In genomic region chr12:16872926-16873464, GRCm38 (mm10) we compare ENCODE assay signal across 20 mouse cellular contexts. TPM values are rescaled to one million over a fixed set of nuclear protein-coding genes. Genes with fewer than 3 reads are reported as not detected.
DNase-seq lines count a peak whose midpoint lies in the region; ATAC-seq and TF ChIP-seq lines count a peak whose summit lies in the region.
"Had no signal": no experiment of that assay in that cellular context is flagged by ENCODE, and none has a peak within 500 bp of the region (broad histone marks: within the 10 kb centered on the region; RNA-seq: fewer than 3 reads in every experiment).

No protein-coding gene starts in this region.

- no peaks in the 10 kb centered on the region for H3K27me3 ChIP-seq in embryonic facial prominence, embryonic 15.5 days
- H3K27me3 ChIP-seq in embryonic facial prominence, embryonic 10.5 days (replicated peaks; ENCODE audit: low read depth, poor library complexity, severe bottlenecking): no peaks in the 10 kb centered on the region
- no peaks in the 10 kb centered on the region for H3K27me3 ChIP-seq in lung, embryonic 14.5 days (ENCODE audit: insufficient read depth, low read length)
- no peaks in the 10 kb centered on the region for H3K27me3 ChIP-seq in CH12.LX (replicated peaks)
- no peaks in the 10 kb centered on the region for H3K27me3 ChIP-seq in small intestine, adult 2 months (ENCODE audit: control insufficient read depth, insufficient read depth, low read length)
- H3K27me3 ChIP-seq in kidney, adult 2 months (replicated peaks; ENCODE audit: control insufficient read depth, insufficient read depth, low read length): no peaks in the 10 kb centered on the region
- H3K27me3 ChIP-seq: forebrain, embryonic 13.5 days; hindbrain, embryonic 13.5 days; limb, embryonic 12.5 days; Patski had no signal

- H3K4me1 ChIP-seq in embryonic facial prominence, embryonic 15.5 days: peaks cover 47% of the 10 kb centered on the region
- peaks cover 45% of the 10 kb centered on the region for H3K4me1 ChIP-seq in embryonic facial prominence, embryonic 10.5 days
- H3K4me1 ChIP-seq in lung, embryonic 14.5 days (ENCODE audit: insufficient read depth): peaks cover 65% of the 10 kb centered on the region
- H3K4me1 ChIP-seq in CH12.LX (ENCODE audit: control insufficient read depth in 1 of 2, insufficient read depth in 2 of 2): peaks cover 65 to 97% of the 10 kb centered on the region in 2 experiments
- peaks cover 58% of the 10 kb centered on the region for H3K4me1 ChIP-seq in small intestine, adult 2 months (ENCODE audit: control insufficient read depth, insufficient read depth, insufficient read length, low read length)
- H3K4me1 ChIP-seq in kidney, adult 2 months (ENCODE audit: control insufficient read depth, insufficient read depth, low read length): peaks cover 28% of the 10 kb centered on the region
- H3K4me1 ChIP-seq: forebrain, embryonic 13.5 days had no signal

- H3K79me2 ChIP-seq in CH12.LX (replicated peaks; ENCODE audit: control insufficient read depth, extremely low read depth, insufficient read depth, poor library complexity, severe bottlenecking): no peaks in the 10 kb centered on the region

- DNase-seq in embryonic facial prominence, embryonic 10.5 days (ENCODE audit: low spot score): no peak
- DNase-seq in lung, embryonic 14.5 days: peak; percentile 36
- DNase-seq in lung, postnatal 10 days: no peak
- DNase-seq in CH12.LX (ENCODE audit: extremely low read depth): no peak
- no peak for DNase-seq in gastrocnemius, postnatal 36 days
- DNase-seq in kidney, adult 2 months: no peak
- DNase-seq: adrenal gland, adult 8-10 months; embryo, embryonic 11 days; heart, postnatal 14 days; kidney, postnatal 36 days; right cerebral cortex, postnatal 4 days; thymus, postnatal 36 days had no signal

- H3K4me3 ChIP-seq in embryonic facial prominence, embryonic 15.5 days (replicated peaks): no peak overlapping the region
- no peak overlapping the region for H3K4me3 ChIP-seq in embryonic facial prominence, embryonic 10.5 days
- H3K4me3 ChIP-seq in lung, embryonic 14.5 days (ENCODE audit: low read depth, low read length): no peak overlapping the region
- no peak overlapping the region for H3K4me3 ChIP-seq in CH12.LX (replicated peaks in 1 of 3; ENCODE audit: low read depth in 2 of 3, low read length in 2 of 3, poor library complexity in 1 of 3)
- H3K4me3 ChIP-seq in small intestine, adult 2 months (ENCODE audit: low read depth, low read length): no peak overlapping the region
- no peak overlapping the region for H3K4me3 ChIP-seq in kidney, adult 2 months (ENCODE audit: insufficient read depth, low read depth, low read length)
- H3K4me3 ChIP-seq: forebrain, embryonic 13.5 days; hindbrain, embryonic 13.5 days; limb, embryonic 12.5 days; liver, embryonic 12.5 days had no signal

- TF ChIP-seq EP300 in CH12.LX (IDR thresholded peaks at IDR 0.05; ENCODE audit: low read length): no peak

- TF ChIP-seq CTCF in lung, embryonic 14.5 days (IDR thresholded peaks at IDR 0.05; ENCODE audit: low read depth): no peak
- TF ChIP-seq CTCF in CH12.LX (conservative IDR thresholded peaks at IDR 0.05 in 1 of 2, IDR thresholded peaks at IDR 0.05 in 1 of 2; ENCODE audit: low read depth in 2 of 2, low read length in 2 of 2): no peak
- TF ChIP-seq CTCF in small intestine, adult 2 months (IDR thresholded peaks at IDR 0.05; ENCODE audit: extremely low read depth, insufficient read length, insufficient replicate concordance, low read depth, low read length): no peak
- TF ChIP-seq CTCF in kidney, adult 2 months (conservative IDR thresholded peaks at IDR 0.05; ENCODE audit: insufficient read depth, insufficient read length, low read depth, low read length): no peak

- in situ Hi-C loops in CH12.LX (cut with MboI; ENCODE audit: low pct_ligation_motif_present, low pct_unique_long_range_greater_than_20kb, low sequenced_read_pairs): no loop called here

- H3K9ac ChIP-seq in embryonic facial prominence, embryonic 15.5 days: no peak overlapping the region
- H3K9ac ChIP-seq in lung, embryonic 14.5 days: no peak overlapping the region
- H3K9ac ChIP-seq in CH12.LX (ENCODE audit: insufficient read depth, low read depth): no peak overlapping the region
- H3K9ac ChIP-seq: forebrain, embryonic 13.5 days; hindbrain, embryonic 13.5 days; limb, embryonic 12.5 days; liver, embryonic 12.5 days had no signal

- TF ChIP-seq RAD21 in CH12.LX (IDR thresholded peaks at IDR 0.05; ENCODE audit: low read depth, low read length): no peak

- peak overlapping the region; percentile 39; the same call in 1 of the 2 replicates for H3K27ac ChIP-seq in embryonic facial prominence, embryonic 15.5 days (replicated peaks)
- H3K27ac ChIP-seq in embryonic facial prominence, embryonic 10.5 days (replicated peaks): no peak overlapping the region
- H3K27ac ChIP-seq in lung, embryonic 14.5 days (ENCODE audit: low read depth): no peak overlapping the region
- peak overlapping the region; percentile 20 for H3K27ac ChIP-seq in CH12.LX (ENCODE audit: insufficient read depth, low read depth)
- H3K27ac ChIP-seq in small intestine, adult 2 months (ENCODE audit: insufficient read depth, low read depth, low read length): peak overlapping the region; percentile 94
- H3K27ac ChIP-seq in kidney, adult 2 months (ENCODE audit: insufficient read depth, low read depth, low read length): no peak overlapping the region
- H3K27ac ChIP-seq: forebrain, embryonic 13.5 days; hindbrain, embryonic 13.5 days; limb, embryonic 12.5 days; liver, embryonic 12.5 days had no signal

- H3K9me3 ChIP-seq in embryonic facial prominence, embryonic 15.5 days (replicated peaks): no peaks in the 10 kb centered on the region
- no peaks in the 10 kb centered on the region for H3K9me3 ChIP-seq in embryonic facial prominence, embryonic 10.5 days
- no peaks in the 10 kb centered on the region for H3K9me3 ChIP-seq in lung, embryonic 14.5 days (ENCODE audit: low read depth, low read length)
- H3K9me3 ChIP-seq in CH12.LX (replicated peaks; ENCODE audit: low read length): no peaks in the 10 kb centered on the region
- H3K9me3 ChIP-seq: forebrain, embryonic 13.5 days; hindbrain, embryonic 13.5 days; liver, embryonic 12.5 days had no signal

- 54% methylated on average over 7 of the region's 7 CpGs for WGBS in embryonic facial prominence, embryonic 15.5 days
- 80% methylated on average over 7 of the region's 7 CpGs for WGBS in embryonic facial prominence, embryonic 10.5 days
- 51% methylated on average over 7 of the region's 7 CpGs for WGBS in lung, embryonic 14.5 days
- WGBS in small intestine, adult 2 months: 64% methylated on average over 7 of the region's 7 CpGs
- WGBS in kidney, adult 2 months: 60% methylated on average over 7 of the region's 7 CpGs

- no peak for ATAC-seq in embryonic facial prominence, embryonic 15.5 days (ENCODE audit: insufficient number of reproducible peaks, low FRiP score, low TSS enrichment, low read depth)
- no peak for ATAC-seq in lung, embryonic 14.5 days (ENCODE audit: insufficient read depth)
- ATAC-seq: forebrain, embryonic 13.5 days; liver, embryonic 12.5 days; Patski had no signal

- no peak for TF ChIP-seq POLR2A in CH12.LX (IDR thresholded peaks at IDR 0.05; ENCODE audit: low read depth, low read length)
- TF ChIP-seq POLR2A in small intestine, adult 2 months (IDR thresholded peaks at IDR 0.05; ENCODE audit: low read depth, low read length): no peak
- TF ChIP-seq POLR2A in kidney, adult 2 months (IDR thresholded peaks at IDR 0.05; ENCODE audit: low read depth, low read length): no peak

- intact Hi-C loops in gastrocnemius, postnatal 36 days (cut with DNase I): no loop called here

- H3K36me3 ChIP-seq in embryonic facial prominence, embryonic 15.5 days: no peaks in the 10 kb centered on the region
- H3K36me3 ChIP-seq in embryonic facial prominence, embryonic 10.5 days (replicated peaks): no peaks in the 10 kb centered on the region
- no peaks in the 10 kb centered on the region for H3K36me3 ChIP-seq in lung, embryonic 14.5 days (ENCODE audit: insufficient read depth)
- H3K36me3 ChIP-seq in CH12.LX (replicated peaks in 1 of 2; ENCODE audit: control insufficient read depth in 1 of 2, insufficient read depth in 1 of 2, low read length in 1 of 2): no peaks in the 10 kb centered on the region
- no peaks in the 10 kb centered on the region for H3K36me3 ChIP-seq in small intestine, adult 2 months (ENCODE audit: control insufficient read depth, insufficient read depth, low read length)
- no peaks in the 10 kb centered on the region for H3K36me3 ChIP-seq in kidney, adult 2 months (ENCODE audit: control insufficient read depth, insufficient read depth, low read length)
- H3K36me3 ChIP-seq: hindbrain, embryonic 13.5 days; limb, embryonic 12.5 days; liver, embryonic 12.5 days had no signal

- dilution Hi-C loops in CH12.LX (cut with MboI; ENCODE audit: extremely low pct_ligation_motif_present, extremely low pct_unique_long_range_greater_than_20kb, low sequenced_read_pairs): no loop called here

- H3K4me2 ChIP-seq in embryonic facial prominence, embryonic 15.5 days (replicated peaks): no peak overlapping the region
- no peak overlapping the region for H3K4me2 ChIP-seq in lung, embryonic 14.5 days
- no peak overlapping the region for H3K4me2 ChIP-seq in CH12.LX (ENCODE audit: insufficient read depth, low read depth, poor library complexity, severe bottlenecking)
- H3K4me2 ChIP-seq: forebrain, embryonic 13.5 days; heart, embryonic 11.5 days; hindbrain, embryonic 13.5 days; limb, embryonic 12.5 days; liver, embryonic 12.5 days had no signal

TF ChIP-seq in CH12.LX, 34 proteins besides CTCF, POLR2A, EP300 and RAD21 (continues in another document):
- no peak for TF ChIP-seq MEF2A (IDR thresholded peaks at IDR 0.05; ENCODE audit: borderline replicate concordance, low read depth, low read length)
- no peak for TF ChIP-seq MYC (IDR thresholded peaks at IDR 0.05; ENCODE audit: low read depth, low read length)
- no peak for TF ChIP-seq E2F4 (IDR thresholded peaks at IDR 0.05; ENCODE audit: insufficient replicate concordance, low read depth, low read length)
- TF ChIP-seq PAX5 (IDR thresholded peaks at IDR 0.05; ENCODE audit: low read length): no peak
- no peak for TF ChIP-seq KAT2A (IDR thresholded peaks at IDR 0.05; ENCODE audit: insufficient replicate concordance, low read length)
- TF ChIP-seq NELFE (IDR thresholded peaks at IDR 0.05; ENCODE audit: low read depth, low read length): no peak
- no peak for TF ChIP-seq ZNF384 (IDR thresholded peaks at IDR 0.05; ENCODE audit: low read depth, low read length)
- TF ChIP-seq JUND (conservative IDR thresholded peaks at IDR 0.05; ENCODE audit: low read depth, low read length): no peak

RNA-seq across cellular contexts. Expression of gene Rock2, which starts 21.7 kb away (rescaled TPM):
- 17.7 and 17.9 TPM in 2 replicates for polyA plus RNA-seq in embryonic facial prominence, embryonic 15.5 days (2015; fragmentation: Nextera tagmentation; extraction: Ambion mirVana)
- polyA plus RNA-seq in embryonic facial prominence, embryonic 10.5 days (2016; fragmentation: Nextera tagmentation; extraction: Ambion mirVana): 12.7 and 13.1 TPM in 2 replicates
- polyA plus RNA-seq in lung, embryonic 14.5 days (2014; fragmentation: Nextera tagmentation; extraction: Ambion mirVana): 22.6 and 23.2 TPM in 2 replicates
- 34.9 and 39.1 TPM in 2 replicates for total RNA-seq in CH12.LX (2012; rRNA removed)
- 40.3 and 45.7 TPM in 2 replicates for total RNA-seq in CH12.LX (2014; rRNA removed)
- polyA plus RNA-seq in CH12.LX (2012; ENCODE audit: insufficient read length, low read depth): 49.3 and 49.9 TPM in 2 replicates
- polyA plus RNA-seq in small intestine, adult 2 months (2012; rRNA removed): 1.1 and 3.6 TPM in 2 replicates
- total RNA-seq in gastrocnemius, postnatal 36 days (2021): 10 to 100 TPM; 75.7 to 78.2 TPM
- 4.4 and 5.9 TPM in 2 replicates for polyA plus RNA-seq in kidney, adult 2 months (2012; rRNA removed)

Comparison
In these comparisons a context has a peak if more than half of its experiments do, and no peak if none do; other contexts are left out.
1. H3K27ac ChIP-seq: peak in embryonic facial prominence, embryonic 15.5 days (single experiment), CH12.LX (single experiment) and small intestine, adult 2 months (single experiment); none in embryonic facial prominence, embryonic 10.5 days (single experiment), lung, embryonic 14.5 days (single experiment) and kidney, adult 2 months (single experiment).